Mouse (Mus musculus): ENCODE results near the gene Wdr20.

DNA sequence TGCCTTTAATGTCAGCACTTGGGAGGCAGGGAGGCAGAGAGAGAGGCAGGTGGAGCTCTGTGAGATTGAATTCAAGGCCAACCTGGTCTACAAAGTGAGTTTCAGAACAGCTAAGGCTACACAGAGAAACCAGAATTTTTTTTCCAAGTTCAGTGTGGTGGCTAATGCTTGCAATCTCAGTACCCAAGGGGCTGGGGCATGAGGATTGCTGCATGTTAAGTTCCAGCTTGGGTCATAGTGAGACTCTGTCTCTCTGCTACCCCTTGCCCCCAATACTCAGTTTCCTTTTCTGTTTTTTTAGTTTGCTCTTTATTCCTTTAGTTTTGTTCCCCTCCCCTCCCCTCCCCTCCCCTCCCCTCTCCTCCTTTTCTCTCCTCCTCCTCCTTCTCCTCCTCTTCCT lies 15.0 kb downstream of the Wdr20 start:
- TF ChIP-seq POLR2A (IDR thresholded peaks at IDR 0.05; ENCODE audit: low read depth, low read length): no peak
- no peak for TF ChIP-seq CTCF (IDR thresholded peaks at IDR 0.05; ENCODE audit: borderline replicate concordance, insufficient read depth, low read length)

Data from embryonic fibroblast, embryonic 13.5 days (primary cell).